9 mouse cellular contexts compared by ENCODE assay signal in genomic region chr14:34401135-34401534, GRCm38 (mm10). TPM values are rescaled to one million over a fixed set of nuclear protein-coding genes. Genes with fewer than 3 reads are reported as not detected.
A peak's percentile ranks its signal among the peaks of the same experiment; 100 is the strongest.
DNase-seq lines count a peak whose midpoint lies in the region; ATAC-seq and TF ChIP-seq lines count a peak whose summit lies in the region.
"Had no signal": no experiment of that assay in that cellular context is flagged by ENCODE, and none has a peak within 500 bp of the region (broad histone marks: within the 10 kb centered on the region; RNA-seq: fewer than 3 reads in every experiment).

No protein-coding gene starts in this region.

- no peak overlapping the region for H3K4me3 ChIP-seq in midbrain, embryonic 11.5 days (ENCODE audit: low read depth, low read length)
- no peak overlapping the region for H3K4me3 ChIP-seq in midbrain, embryonic 16.5 days (ENCODE audit: low read depth, low read length)
- no peak overlapping the region for H3K4me3 ChIP-seq in bone marrow, adult 2 months (replicated peaks; ENCODE audit: control insufficient read depth, low read depth, low read length)
- H3K4me3 ChIP-seq in embryonic facial prominence, embryonic 14.5 days (ENCODE audit: low read depth, low read length), result no peak overlapping the region

- peak; percentile 99 for TF ChIP-seq CTCF in bone marrow, adult 2 months (IDR thresholded peaks at IDR 0.05; ENCODE audit: control insufficient read depth, insufficient read depth, low read length)

- H3K36me3 ChIP-seq in midbrain, embryonic 11.5 days (ENCODE audit: control insufficient read depth, insufficient read depth, low read length), result peaks cover 4% of the 10 kb centered on the region
- peaks cover 7% of the 10 kb centered on the region for H3K36me3 ChIP-seq in midbrain, embryonic 16.5 days (ENCODE audit: control insufficient read depth, insufficient read depth, low read length)
- peaks cover 60% of the 10 kb centered on the region for H3K36me3 ChIP-seq in embryonic facial prominence, embryonic 14.5 days (ENCODE audit: control insufficient read depth, insufficient read depth, low read length)

- no peaks in the 10 kb centered on the region for H3K9me3 ChIP-seq in midbrain, embryonic 11.5 days (ENCODE audit: control insufficient read depth, low read length)
- H3K9me3 ChIP-seq in midbrain, embryonic 16.5 days (replicated peaks; ENCODE audit: control insufficient read depth, low read length, poor library complexity, severe bottlenecking), result no peaks in the 10 kb centered on the region
- no peaks in the 10 kb centered on the region for H3K9me3 ChIP-seq in embryonic facial prominence, embryonic 14.5 days (ENCODE audit: control insufficient read depth, low read length)

- 55% methylated on average over 6 of the region's 6 CpGs for WGBS in midbrain, embryonic 11.5 days
- 52% methylated on average over 6 of the region's 6 CpGs for WGBS in midbrain, embryonic 16.5 days
- WGBS in bone marrow, adult 2 months, result 25% methylated on average over 6 of the region's 6 CpGs
- 56% methylated on average over 6 of the region's 6 CpGs for WGBS in embryonic facial prominence, embryonic 14.5 days

- ATAC-seq in midbrain, embryonic 11.5 days (ENCODE audit: low FRiP score), result no peak
- ATAC-seq in midbrain, embryonic 16.5 days, result no peak
- ATAC-seq in embryonic facial prominence, embryonic 14.5 days (ENCODE audit: low read depth), result no peak

- peak; percentile 97 for DNase-seq in midbrain, embryonic 11.5 days (ENCODE audit: low spot score, missing footprints)
- DNase-seq in embryonic facial prominence, embryonic 14.5 days (ENCODE audit: low spot score), result peak; percentile 61
- DNase-seq in induced T-regulatory cell, adult 2 months (ENCODE audit: low read depth), result peak; percentile 89
- DNase-seq in left cerebral cortex, postnatal 4 days, result peak; percentile 73
- DNase-seq in ovary, adult 18-20 months (ENCODE audit: low spot score), result peak; percentile 23
- peak; percentile 21 to 32 for DNase-seq in thymus, adult 18-20 months

- H3K4me1 ChIP-seq in midbrain, embryonic 11.5 days (ENCODE audit: control insufficient read depth, insufficient read depth, low read length), result no peaks in the 10 kb centered on the region
- H3K4me1 ChIP-seq in midbrain, embryonic 16.5 days (ENCODE audit: control insufficient read depth, insufficient read depth, low read length), result no peaks in the 10 kb centered on the region
- H3K4me1 ChIP-seq in bone marrow, adult 2 months (ENCODE audit: control insufficient read depth, insufficient read depth, low read length), result no peaks in the 10 kb centered on the region
- no peaks in the 10 kb centered on the region for H3K4me1 ChIP-seq in embryonic facial prominence, embryonic 14.5 days (ENCODE audit: control insufficient read depth, insufficient read depth, low read length)

- H3K9ac ChIP-seq in midbrain, embryonic 11.5 days (ENCODE audit: low read length), result no peak overlapping the region
- no peak overlapping the region for H3K9ac ChIP-seq in midbrain, embryonic 16.5 days (ENCODE audit: low read depth, low read length)
- H3K9ac ChIP-seq in embryonic facial prominence, embryonic 14.5 days (ENCODE audit: low read depth, low read length), result no peak overlapping the region

- intact Hi-C loops in left cerebral cortex, postnatal 4 days (cut with DNase I), result no loop called here

- H3K27me3 ChIP-seq in midbrain, embryonic 11.5 days (ENCODE audit: control insufficient read depth, insufficient read depth, low read length), result no peaks in the 10 kb centered on the region
- no peaks in the 10 kb centered on the region for H3K27me3 ChIP-seq in midbrain, embryonic 16.5 days (ENCODE audit: control insufficient read depth, insufficient read depth, low read depth, low read length)
- no peaks in the 10 kb centered on the region for H3K27me3 ChIP-seq in embryonic facial prominence, embryonic 14.5 days (replicated peaks; ENCODE audit: control insufficient read depth, insufficient read depth, low read length)

- H3K4me2 ChIP-seq in midbrain, embryonic 11.5 days, result no peak overlapping the region
- H3K4me2 ChIP-seq in midbrain, embryonic 16.5 days (ENCODE audit: low read length), result no peak overlapping the region
- H3K4me2 ChIP-seq in embryonic facial prominence, embryonic 14.5 days (ENCODE audit: low read depth, low read length), result no peak overlapping the region

- TF ChIP-seq POLR2A in bone marrow, adult 2 months (IDR thresholded peaks at IDR 0.05; ENCODE audit: borderline replicate concordance, control insufficient read depth, low read depth, low read length), result no peak

- H3K27ac ChIP-seq in midbrain, embryonic 11.5 days (ENCODE audit: low read depth, low read length), result no peak overlapping the region
- H3K27ac ChIP-seq in midbrain, embryonic 16.5 days (ENCODE audit: low read length), result no peak overlapping the region
- no peak overlapping the region for H3K27ac ChIP-seq in bone marrow, adult 2 months (ENCODE audit: control insufficient read depth, insufficient read depth, low read depth, low read length, poor library complexity)
- no peak overlapping the region for H3K27ac ChIP-seq in embryonic facial prominence, embryonic 14.5 days (replicated peaks; ENCODE audit: low read depth, low read length)

RNA-seq across cellular contexts. Expression of gene Mmrn2, which starts 25.9 kb away (rescaled TPM):
- 4.7 and 5.3 TPM in 2 replicates for polyA plus RNA-seq in midbrain, embryonic 11.5 days (2014; fragmentation: Nextera tagmentation; extraction: Ambion mirVana)
- polyA plus RNA-seq in midbrain, embryonic 16.5 days (2015; fragmentation: Nextera tagmentation; extraction: Ambion mirVana), result 3.5 and 3.6 TPM in 2 replicates
- 3.0 TPM in 2 replicates for polyA plus RNA-seq in bone marrow, adult 2 months (2011; ENCODE audit: insufficient read depth, insufficient read length, low replicate concordance, missing spikeins)
- 8.2 and 8.6 TPM in 2 replicates for polyA plus RNA-seq in embryonic facial prominence, embryonic 14.5 days (2014; fragmentation: Nextera tagmentation; extraction: Ambion mirVana)
- 1 to 10 TPM; 3.6 to 4.0 TPM for total RNA-seq in left cerebral cortex, postnatal 4 days (2021)

RNA-seq across cellular contexts. Expression of gene Sncg, which starts 26.5 kb away (rescaled TPM):
- 65.7 and 67.3 TPM in 2 replicates for polyA plus RNA-seq in midbrain, embryonic 11.5 days (2014; fragmentation: Nextera tagmentation; extraction: Ambion mirVana)
- polyA plus RNA-seq in midbrain, embryonic 16.5 days (2015; fragmentation: Nextera tagmentation; extraction: Ambion mirVana), result 27.6 and 31.0 TPM in 2 replicates
- not detected in 2 replicates for polyA plus RNA-seq in bone marrow, adult 2 months (2011; ENCODE audit: insufficient read depth, insufficient read length, low replicate concordance, missing spikeins)
- 74.9 and 76.8 TPM in 2 replicates for polyA plus RNA-seq in embryonic facial prominence, embryonic 14.5 days (2014; fragmentation: Nextera tagmentation; extraction: Ambion mirVana)
- 1 to 10 TPM in 1 of 2 experiments, not detected in 1; 1.6 TPM for total RNA-seq in left cerebral cortex, postnatal 4 days (2021)

RNA-seq across cellular contexts. Expression of gene Fam25c, which starts 45.9 kb away (rescaled TPM):
- not detected in 2 replicates for polyA plus RNA-seq in midbrain, embryonic 11.5 days (2014; fragmentation: Nextera tagmentation; extraction: Ambion mirVana)
- not detected in 2 replicates for polyA plus RNA-seq in midbrain, embryonic 16.5 days (2015; fragmentation: Nextera tagmentation; extraction: Ambion mirVana)
- not detected in 2 replicates for polyA plus RNA-seq in bone marrow, adult 2 months (2011; ENCODE audit: insufficient read depth, insufficient read length, low replicate concordance, missing spikeins)
- 13.0 and 40.1 TPM in 2 replicates for polyA plus RNA-seq in embryonic facial prominence, embryonic 14.5 days (2014; fragmentation: Nextera tagmentation; extraction: Ambion mirVana)
- 1 to 10 TPM in 1 of 2 experiments, not detected in 1; 1.0 TPM for total RNA-seq in left cerebral cortex, postnatal 4 days (2021)
- total RNA-seq: gastrocnemius, postnatal 4 days had no signal

Comparison
In these comparisons a context has a peak if more than half of its experiments do, and no peak if none do; other contexts are left out.
1. DNase-seq: peak in every context shown above with its lines; median percentile 97 in midbrain, embryonic 11.5 days; 89 in induced T-regulatory cell, adult 2 months; 73 in left cerebral cortex, postnatal 4 days; 61 in embryonic facial prominence, embryonic 14.5 days; 26 in thymus, adult 18-20 months; 23 in ovary, adult 18-20 months.
2. RNA of gene Sncg, which starts 26.5 kb away (polyA plus RNA-seq): 74.9 to 76.8 TPM in embryonic facial prominence, embryonic 14.5 days, 65.7 to 67.3 TPM in midbrain, embryonic 11.5 days and 27.6 to 31.0 TPM in midbrain, embryonic 16.5 days; not detected in bone marrow, adult 2 months; every median in the first group is over 10 times any median in the second.